Mouse (Mus musculus): Measurements from ENCODE around the gene Krt20.

DNA sequence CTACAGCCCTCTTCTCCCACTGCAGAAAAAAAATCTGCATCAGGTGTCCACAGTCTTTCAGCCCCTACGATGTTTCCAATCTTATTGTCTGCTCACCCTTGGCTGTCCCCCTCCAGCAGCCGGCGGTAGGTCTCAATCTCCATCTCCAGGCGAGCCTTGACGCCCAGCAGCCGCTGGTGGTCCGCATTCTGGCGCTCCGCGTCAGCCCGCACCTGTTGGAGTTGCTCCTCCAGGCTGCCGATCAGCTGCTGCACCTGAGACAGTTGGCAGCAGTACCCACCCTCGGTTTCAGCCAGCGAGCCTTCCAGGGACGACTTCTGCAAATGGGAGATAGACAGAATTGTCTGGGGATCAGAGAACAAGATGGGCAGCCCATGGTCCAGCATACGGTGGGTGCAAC lies 20.1 kb downstream of the Krt20 start:
- TF ChIP-seq CTCF (IDR thresholded peaks at IDR 0.05; ENCODE audit: low read depth, low read length): no peak
- TF ChIP-seq TAL1 (conservative IDR thresholded peaks at IDR 0.05; ENCODE audit: low read depth, low read length): no peak
